Mouse (Mus musculus): Measurements from ENCODE around the gene Pde4d. TPM values are rescaled to one million over a fixed set of nuclear protein-coding genes. Genes with fewer than 3 reads are reported as not detected.

Pde4d gene
- polyA plus RNA-seq, 1 experiment from 2014 or later = 14.8 TPM

- H3K9me3 ChIP-seq (ENCODE audit: control insufficient read depth, low read length) = no peaks in the 10 kb centered on the region
- WGBS = 3% methylated on average over 4 of the region's 4 CpGs
- H3K27ac ChIP-seq (ENCODE audit: low read depth, low read length) = no peak overlapping the region
- 0 out of 2 replicates have a peak, but pooled peaks cover 3% of the 10 kb centered on the region for H3K27me3 ChIP-seq (ENCODE audit: control insufficient read depth, insufficient read depth, low read length)
- H3K9ac ChIP-seq (ENCODE audit: low read depth, low read length) = no peak overlapping the region
- no peaks in the 10 kb centered on the region for H3K36me3 ChIP-seq (ENCODE audit: control insufficient read depth, insufficient read depth, low read length)
- no peak overlapping the region for H3K4me2 ChIP-seq (replicated peaks; ENCODE audit: low read depth, low read length)
- H3K4me1 ChIP-seq (ENCODE audit: control insufficient read depth, insufficient read depth, low read length) = no peaks in the 10 kb centered on the region
- H3K4me3 ChIP-seq (ENCODE audit: low read length) = no peak overlapping the region
- ATAC-seq (ENCODE audit: low FRiP score, low TSS enrichment) = no peak
Observed at GRCm38 (mm10) chr13:109210403-109210802, 760.7 kb downstream of the Pde4d start.

GRCm38 (mm10) chr13:109211471-109211870 is 761.7 kb downstream of the Pde4d start:
- Histone ChIP-seq H3K4me2 (replicated peaks; ENCODE audit: low read depth, low read length) (0 out of 2 replicates have a peak overlapping the region, but pooled peaks have one; percentile 21), H3K4me3 (ENCODE audit: low read length) (no peak overlapping the region), H3K9me3 (ENCODE audit: control insufficient read depth, low read length) (no peaks in the 10 kb centered on the region), H3K4me1 (ENCODE audit: control insufficient read depth, insufficient read depth, low read length) (no peaks in the 10 kb centered on the region), H3K36me3 (ENCODE audit: control insufficient read depth, insufficient read depth, low read length) (no peaks in the 10 kb centered on the region), H3K9ac (ENCODE audit: low read depth, low read length) (no peak overlapping the region), H3K27me3 (ENCODE audit: control insufficient read depth, insufficient read depth, low read length) (0 out of 2 replicates have a peak, but pooled peaks cover 3% of the 10 kb centered on the region), H3K27ac (ENCODE audit: low read depth, low read length) (no peak overlapping the region)
- ATAC-seq (ENCODE audit: low FRiP score, low TSS enrichment) = no peak
- WGBS = 63% methylated on average over 8 of the region's 8 CpGs

GRCm38 (mm10) chr13:109211941-109212487 is 762.3 kb downstream of the Pde4d start:
- Histone ChIP-seq H3K4me1 (ENCODE audit: control insufficient read depth, insufficient read depth, low read length) (no peaks in the 10 kb centered on the region), H3K36me3 (ENCODE audit: control insufficient read depth, insufficient read depth, low read length) (no peaks in the 10 kb centered on the region), H3K9me3 (ENCODE audit: control insufficient read depth, low read length) (no peaks in the 10 kb centered on the region), H3K9ac (ENCODE audit: low read depth, low read length) (no peak overlapping the region), H3K27ac (ENCODE audit: low read depth, low read length) (no peak overlapping the region), H3K4me2 (replicated peaks; ENCODE audit: low read depth, low read length) (peak overlapping the region; percentile 21; the same call in 1 of the 2 replicates), H3K27me3 (ENCODE audit: control insufficient read depth, insufficient read depth, low read length) (0 out of 2 replicates have a peak, but pooled peaks cover 3% of the 10 kb centered on the region), H3K4me3 (ENCODE audit: low read length) (no peak overlapping the region; the same call in 1 of the 2 replicates)
- no peak for ATAC-seq (ENCODE audit: low FRiP score, low TSS enrichment)
- 40% methylated on average over 16 of the region's 16 CpGs for WGBS

- Histone ChIP-seq H3K9me3 (ENCODE audit: control insufficient read depth, low read length) (no peaks in the 10 kb centered on the region), H3K27me3 (ENCODE audit: control insufficient read depth, insufficient read depth, low read length) (0 out of 2 replicates have a peak, but pooled peaks cover 3% of the 10 kb centered on the region), H3K4me1 (ENCODE audit: control insufficient read depth, insufficient read depth, low read length) (no peaks in the 10 kb centered on the region), H3K9ac (ENCODE audit: low read depth, low read length) (no peak overlapping the region), H3K27ac (ENCODE audit: low read depth, low read length) (no peak overlapping the region), H3K36me3 (ENCODE audit: control insufficient read depth, insufficient read depth, low read length) (no peaks in the 10 kb centered on the region), H3K4me3 (ENCODE audit: low read length) (peak overlapping the region; percentile 6; the same call in 1 of the 2 replicates), H3K4me2 (replicated peaks; ENCODE audit: low read depth, low read length) (peak overlapping the region; percentile 15; the same call in 1 of the 2 replicates)
- WGBS = 31% methylated on average over 13 of the region's 13 CpGs
- ATAC-seq (ENCODE audit: low FRiP score, low TSS enrichment) = peak; percentile 54
Observed at GRCm38 (mm10) chr13:109212788-109213473, 763.2 kb downstream of the Pde4d start.

- Histone ChIP-seq H3K27ac (ENCODE audit: low read depth, low read length) (no peak overlapping the region), H3K9me3 (ENCODE audit: control insufficient read depth, low read length) (no peaks in the 10 kb centered on the region), H3K4me2 (replicated peaks; ENCODE audit: low read depth, low read length) (no peak overlapping the region), H3K27me3 (ENCODE audit: control insufficient read depth, insufficient read depth, low read length) (no peaks in the 10 kb centered on the region), H3K36me3 (ENCODE audit: control insufficient read depth, insufficient read depth, low read length) (no peaks in the 10 kb centered on the region), H3K4me1 (ENCODE audit: control insufficient read depth, insufficient read depth, low read length) (no peaks in the 10 kb centered on the region), H3K9ac (ENCODE audit: low read depth, low read length) (no peak overlapping the region), H3K4me3 (ENCODE audit: low read length) (no peak overlapping the region)
- WGBS = 40% methylated on average over 8 of the region's 8 CpGs
- ATAC-seq (ENCODE audit: low FRiP score, low TSS enrichment) = peak; percentile 77
Observed at GRCm38 (mm10) chr13:109219019-109219725, 769.4 kb downstream of the Pde4d start.

- 28% methylated on average over 8 of the region's 8 CpGs for WGBS
- H3K36me3 ChIP-seq (ENCODE audit: control insufficient read depth, insufficient read depth, low read length) = no peaks in the 10 kb centered on the region
- peak overlapping the region; percentile 22; the same call in 1 of the 2 replicates for H3K4me3 ChIP-seq (ENCODE audit: low read length)
- no peak overlapping the region for H3K27ac ChIP-seq (ENCODE audit: low read depth, low read length)
- H3K4me2 ChIP-seq (replicated peaks; ENCODE audit: low read depth, low read length) = peak overlapping the region; percentile 42
- H3K27me3 ChIP-seq (ENCODE audit: control insufficient read depth, insufficient read depth, low read length) = no peaks in the 10 kb centered on the region
- H3K4me1 ChIP-seq (ENCODE audit: control insufficient read depth, insufficient read depth, low read length) = peaks cover 8% of the 10 kb centered on the region; the same call in 1 of the 2 replicates
- H3K9me3 ChIP-seq (ENCODE audit: control insufficient read depth, low read length) = no peaks in the 10 kb centered on the region
- H3K9ac ChIP-seq (ENCODE audit: low read depth, low read length) = no peak overlapping the region
- ATAC-seq (ENCODE audit: low FRiP score, low TSS enrichment) = peak; percentile 84
Observed at GRCm38 (mm10) chr13:109228967-109229617, 779.3 kb downstream of the Pde4d start.

- no peaks in the 10 kb centered on the region for H3K36me3 ChIP-seq (ENCODE audit: control insufficient read depth, insufficient read depth, low read length)
- no peak; the same call in 1 of the 2 replicates for ATAC-seq (ENCODE audit: low FRiP score, low TSS enrichment)
- no peak overlapping the region for H3K9ac ChIP-seq (ENCODE audit: low read depth, low read length)
- no peaks in the 10 kb centered on the region for H3K9me3 ChIP-seq (ENCODE audit: control insufficient read depth, low read length)
- H3K27me3 ChIP-seq (ENCODE audit: control insufficient read depth, insufficient read depth, low read length) = no peaks in the 10 kb centered on the region
- peak overlapping the region; percentile 42 for H3K4me2 ChIP-seq (replicated peaks; ENCODE audit: low read depth, low read length)
- H3K4me3 ChIP-seq (ENCODE audit: low read length) = peak overlapping the region; percentile 22; the same call in 1 of the 2 replicates
- H3K4me1 ChIP-seq (ENCODE audit: control insufficient read depth, insufficient read depth, low read length) = peaks cover 8% of the 10 kb centered on the region; the same call in 1 of the 2 replicates
- WGBS = 54% methylated on average over 17 of the region's 17 CpGs
- no peak overlapping the region for H3K27ac ChIP-seq (ENCODE audit: low read depth, low read length)
Observed at GRCm38 (mm10) chr13:109229618-109230334, 780.0 kb downstream of the Pde4d start.

GRCm38 (mm10) chr13:109230335-109230987 is 780.7 kb downstream of the Pde4d start:
- Histone ChIP-seq H3K4me1 (ENCODE audit: control insufficient read depth, insufficient read depth, low read length) (peaks cover 8% of the 10 kb centered on the region; the same call in 1 of the 2 replicates), H3K4me2 (replicated peaks; ENCODE audit: low read depth, low read length) (no peak overlapping the region), H3K27ac (ENCODE audit: low read depth, low read length) (no peak overlapping the region), H3K9ac (ENCODE audit: low read depth, low read length) (no peak overlapping the region), H3K36me3 (ENCODE audit: control insufficient read depth, insufficient read depth, low read length) (no peaks in the 10 kb centered on the region), H3K9me3 (ENCODE audit: control insufficient read depth, low read length) (no peaks in the 10 kb centered on the region), H3K4me3 (ENCODE audit: low read length) (no peak overlapping the region), H3K27me3 (ENCODE audit: control insufficient read depth, insufficient read depth, low read length) (no peaks in the 10 kb centered on the region)
- WGBS = 43% methylated on average over 13 of the region's 13 CpGs
- ATAC-seq (ENCODE audit: low FRiP score, low TSS enrichment) = 0 out of 2 replicates have a peak, but pooled peaks have one; percentile 51

All from kidney, embryonic 14.5 days (tissue).